Mouse (Mus musculus) heart, adult 2 months (tissue): ENCODE measurements around the gene Nipbl.

Source experiments
- CTCF ChIP-seq: fragments of 200-600 bp; IDR thresholded peaks from 2 replicates; pipeline ENCODE4 v1.8.1; 2022; ENCODE audit warnings: antibody characterized with exemption, mild to moderate bottlenecking, moderate library complexity
- EP300 ChIP-seq: fragments of 200-500 bp; IDR thresholded peaks from 2 replicates; pipeline ENCODE4 v1.6.1; 2011; ENCODE audit warnings: low read depth, low read length, control low read depth; ENCODE audit not compliant: insufficient read depth
- POLR2A ChIP-seq: fragments of 200-500 bp; IDR thresholded peaks from 2 replicates; pipeline ENCODE4 v1.6.1; 2011; ENCODE audit warnings: mild to moderate bottlenecking, low read depth, low read length, control low read depth; ENCODE audit not compliant: insufficient read depth

DNA sequence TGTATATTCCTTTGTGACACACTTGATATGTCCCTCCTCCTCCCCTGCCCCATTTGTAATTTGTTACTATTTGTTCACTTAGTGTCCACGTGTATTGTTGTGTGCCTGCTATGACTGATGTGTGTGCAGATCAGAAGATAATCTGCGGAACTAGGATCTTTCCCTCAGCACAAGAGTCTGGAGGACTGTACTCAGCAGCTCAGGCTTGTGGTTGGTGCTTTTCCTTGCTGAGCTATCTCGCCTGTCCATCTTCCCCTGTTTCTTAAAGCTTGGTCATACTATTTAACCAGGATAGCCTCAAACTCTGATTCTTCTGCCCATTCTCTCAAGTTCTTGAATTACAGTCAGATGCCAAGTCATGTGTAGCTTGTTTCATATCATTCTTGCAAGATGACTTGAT lies 69.5 kb downstream of the Nipbl start:
- no peak for TF ChIP-seq CTCF
- TF ChIP-seq POLR2A = no peak
- TF ChIP-seq EP300 = no peak
